Mouse (Mus musculus): Measurements from ENCODE around the gene Plekha8. TPM values are rescaled to one million over a fixed set of nuclear protein-coding genes. Genes with fewer than 3 reads are reported as not detected.

The Plekha8 gene
- total RNA-seq, 1 experiment, result 19.1 TPM

DNA sequence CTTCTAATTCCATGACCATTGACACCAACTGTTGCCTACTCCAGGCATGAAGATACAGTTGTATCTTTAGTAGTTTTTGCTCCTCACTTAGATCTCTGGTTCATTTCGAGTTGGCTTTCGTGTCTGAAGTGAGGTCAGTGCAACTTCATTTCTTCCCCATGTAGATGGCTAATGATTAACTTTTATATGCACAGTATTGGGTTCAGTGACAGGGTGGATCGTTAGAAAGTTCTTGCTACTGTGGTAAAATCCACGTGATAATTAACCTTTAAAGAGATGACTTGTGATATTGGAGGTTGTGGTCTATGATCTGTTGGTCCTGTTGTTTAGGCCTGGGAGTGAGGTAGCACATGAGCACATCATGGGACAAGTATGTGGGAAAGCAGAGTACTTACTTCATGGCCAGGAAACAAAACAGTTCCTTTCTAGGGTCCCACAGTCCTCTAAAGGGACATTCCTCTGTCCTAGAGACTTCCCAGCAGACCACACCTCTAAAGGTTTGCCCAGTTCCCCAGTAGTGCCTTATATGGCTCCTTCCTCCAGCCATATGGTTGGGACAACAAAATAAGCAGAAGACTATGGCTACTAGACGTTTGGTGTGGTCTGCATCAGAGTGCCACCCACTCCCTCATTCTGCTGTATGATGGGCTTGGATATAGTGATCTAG lies 5.9 kb downstream of the Plekha8 start:
- no peaks in the 10 kb centered on the region for H3K4me1 ChIP-seq (ENCODE audit: control insufficient read depth in 2 of 2, insufficient read depth in 2 of 2, low read length in 2 of 2, poor library complexity in 1 of 2)
- H3K9me3 ChIP-seq (ENCODE audit: control insufficient read depth, insufficient read depth, low read depth, low read length), result no peaks in the 10 kb centered on the region
- in situ Hi-C loops (cut with MboI; ENCODE audit: low sequenced_read_pairs in 2 of 2, unreplicated experiment in 2 of 2), result no loop called here
- H3K27ac ChIP-seq (ENCODE audit: insufficient read depth, low read depth, low read length, poor library complexity, severe bottlenecking), result no peak overlapping the region
- H3K36me3 ChIP-seq (ENCODE audit: control insufficient read depth, insufficient read depth, low read length, poor library complexity, severe bottlenecking), result no peaks in the 10 kb centered on the region
- H3K4me3 ChIP-seq (ENCODE audit: insufficient read depth in 1 of 2, low read depth in 1 of 2, low read length in 2 of 2, poor library complexity in 1 of 2, severe bottlenecking in 1 of 2), result no peak overlapping the region
- no peak for TF ChIP-seq ZNF384 (IDR thresholded peaks at IDR 0.05; ENCODE audit: low read depth, low read length)
- TF ChIP-seq CHD2 (IDR thresholded peaks at IDR 0.05; ENCODE audit: low read depth, low read length), result no peak
- no peak for TF ChIP-seq ZC3H11A (IDR thresholded peaks at IDR 0.05; ENCODE audit: borderline replicate concordance, low read depth, low read length)
- TF ChIP-seq HCFC1 (IDR thresholded peaks at IDR 0.05; ENCODE audit: borderline replicate concordance, insufficient read depth, low read length), result no peak
- TF ChIP-seq MAFK (IDR thresholded peaks at IDR 0.05; ENCODE audit: insufficient read depth, low read depth, low read length), result no peak
- no peak overlapping the region for H3K9ac ChIP-seq (ENCODE audit: insufficient read depth, low read depth, low read length, poor library complexity, severe bottlenecking)
- no peak for DNase-seq (ENCODE audit: low read depth, low spot score)

GRCm38 (mm10) chr6:54602891-54603290 lies 8.0 kb downstream of the Plekha8 start:
- in situ Hi-C loops (cut with MboI; ENCODE audit: low sequenced_read_pairs in 2 of 2, unreplicated experiment in 2 of 2), result no loop called here
- Histone ChIP-seq H3K4me3 (ENCODE audit: insufficient read depth in 1 of 2, low read depth in 1 of 2, low read length in 2 of 2, poor library complexity in 1 of 2, severe bottlenecking in 1 of 2) (no peak overlapping the region), H3K27ac (ENCODE audit: insufficient read depth, low read depth, low read length, poor library complexity, severe bottlenecking) (no peak overlapping the region), H3K4me1 (ENCODE audit: control insufficient read depth in 2 of 2, insufficient read depth in 2 of 2, low read length in 2 of 2, poor library complexity in 1 of 2) (no peaks in the 10 kb centered on the region), H3K36me3 (ENCODE audit: control insufficient read depth, insufficient read depth, low read length, poor library complexity, severe bottlenecking) (no peaks in the 10 kb centered on the region), H3K9me3 (ENCODE audit: control insufficient read depth, insufficient read depth, low read depth, low read length) (no peaks in the 10 kb centered on the region), H3K9ac (ENCODE audit: insufficient read depth, low read depth, low read length, poor library complexity, severe bottlenecking) (no peak overlapping the region)
- TF ChIP-seq HCFC1 (IDR thresholded peaks at IDR 0.05; ENCODE audit: borderline replicate concordance, insufficient read depth, low read length), result no peak
- TF ChIP-seq MAFK (IDR thresholded peaks at IDR 0.05; ENCODE audit: insufficient read depth, low read depth, low read length), result no peak
- TF ChIP-seq CHD2 (IDR thresholded peaks at IDR 0.05; ENCODE audit: low read depth, low read length), result no peak
- TF ChIP-seq ZNF384 (IDR thresholded peaks at IDR 0.05; ENCODE audit: low read depth, low read length), result no peak
- TF ChIP-seq ZC3H11A (IDR thresholded peaks at IDR 0.05; ENCODE audit: borderline replicate concordance, low read depth, low read length), result no peak
- no peak for DNase-seq (ENCODE audit: low read depth, low spot score)

DNA sequence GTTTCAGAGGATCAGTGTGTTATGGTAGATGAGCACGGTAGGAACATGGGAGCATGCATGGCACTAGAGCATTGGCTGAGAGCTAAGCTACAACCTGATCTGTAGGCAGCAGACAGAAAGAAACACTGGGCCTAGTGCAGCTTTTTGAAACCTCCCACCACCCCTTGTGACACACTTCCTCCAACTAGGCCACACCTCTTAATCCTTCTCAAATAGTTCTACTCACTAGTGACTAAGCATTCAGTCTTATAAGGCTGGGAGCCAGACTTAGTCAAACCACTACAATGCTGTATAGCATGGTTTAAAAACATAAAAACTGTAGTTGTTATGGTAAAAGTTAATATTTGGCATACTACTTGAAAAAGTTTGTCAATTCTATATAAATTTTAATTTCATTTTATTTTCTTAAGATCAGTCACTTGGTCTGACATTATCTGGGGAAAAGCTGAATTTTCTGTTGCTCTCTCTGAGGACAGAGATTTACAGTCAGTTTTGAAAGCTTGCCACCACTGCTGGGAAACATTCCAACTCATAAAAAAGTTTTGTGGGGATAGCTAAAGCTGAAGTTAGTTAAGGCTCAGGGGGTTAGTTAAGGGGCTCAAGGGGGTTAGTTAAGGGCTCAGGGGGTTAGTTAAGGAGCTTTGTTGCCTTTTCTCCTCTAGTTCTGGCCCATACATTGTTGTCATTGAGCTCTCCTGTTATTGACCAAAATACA lies 9.2 kb downstream of the Plekha8 start:
- Histone ChIP-seq H3K4me1 (ENCODE audit: control insufficient read depth in 2 of 2, insufficient read depth in 2 of 2, low read length in 2 of 2, poor library complexity in 1 of 2) (no peaks in the 10 kb centered on the region), H3K36me3 (ENCODE audit: control insufficient read depth, insufficient read depth, low read length, poor library complexity, severe bottlenecking) (no peaks in the 10 kb centered on the region), H3K9me3 (ENCODE audit: control insufficient read depth, insufficient read depth, low read depth, low read length) (no peaks in the 10 kb centered on the region), H3K9ac (ENCODE audit: insufficient read depth, low read depth, low read length, poor library complexity, severe bottlenecking) (no peak overlapping the region), H3K4me3 (ENCODE audit: insufficient read depth in 1 of 2, low read depth in 1 of 2, low read length in 2 of 2, poor library complexity in 1 of 2, severe bottlenecking in 1 of 2) (no peak overlapping the region), H3K27ac (ENCODE audit: insufficient read depth, low read depth, low read length, poor library complexity, severe bottlenecking) (no peak overlapping the region)
- in situ Hi-C loops (cut with MboI; ENCODE audit: low sequenced_read_pairs in 2 of 2, unreplicated experiment in 2 of 2), result no loop called here
- TF ChIP-seq MAFK (IDR thresholded peaks at IDR 0.05; ENCODE audit: insufficient read depth, low read depth, low read length) (no peak), ZNF384 (IDR thresholded peaks at IDR 0.05; ENCODE audit: low read depth, low read length) (no peak), ZC3H11A (IDR thresholded peaks at IDR 0.05; ENCODE audit: borderline replicate concordance, low read depth, low read length) (no peak), HCFC1 (IDR thresholded peaks at IDR 0.05; ENCODE audit: borderline replicate concordance, insufficient read depth, low read length) (no peak), CHD2 (IDR thresholded peaks at IDR 0.05; ENCODE audit: low read depth, low read length) (no peak)
- DNase-seq (ENCODE audit: low read depth, low spot score), result no peak

DNA sequence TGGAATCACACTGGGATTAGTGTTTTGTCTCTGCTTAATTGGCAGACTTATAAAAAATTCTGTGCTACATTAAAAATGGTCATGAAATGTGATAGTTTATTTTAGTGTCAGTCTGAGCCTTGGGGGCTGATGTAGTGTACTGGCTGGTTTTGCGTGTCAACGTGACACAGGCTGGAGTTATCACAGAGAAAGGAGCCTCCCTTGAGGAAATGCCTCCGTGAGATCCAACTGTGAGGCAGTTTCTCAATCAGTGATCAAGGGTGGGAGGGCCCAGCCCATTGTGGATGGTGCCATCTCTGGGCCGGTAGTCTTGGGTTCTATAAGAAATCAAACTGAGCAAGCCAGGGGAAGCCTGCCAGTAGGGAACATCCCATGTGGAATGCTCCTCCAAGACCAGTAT lies 11.3 kb downstream of the Plekha8 start:
- H3K4me3 ChIP-seq (ENCODE audit: insufficient read depth in 1 of 2, low read depth in 1 of 2, low read length in 2 of 2, poor library complexity in 1 of 2, severe bottlenecking in 1 of 2), result no peak overlapping the region
- in situ Hi-C loops (cut with MboI; ENCODE audit: low sequenced_read_pairs in 2 of 2, unreplicated experiment in 2 of 2), result no loop called here
- no peak for DNase-seq (ENCODE audit: low read depth, low spot score)

More for the DNA sequence above, 11.3 kb downstream of the Plekha8 start:
- Histone ChIP-seq H3K36me3 (ENCODE audit: control insufficient read depth, insufficient read depth, low read length, poor library complexity, severe bottlenecking) (no peaks in the 10 kb centered on the region), H3K9me3 (ENCODE audit: control insufficient read depth, insufficient read depth, low read depth, low read length) (no peaks in the 10 kb centered on the region), H3K27ac (ENCODE audit: insufficient read depth, low read depth, low read length, poor library complexity, severe bottlenecking) (no peak overlapping the region), H3K4me1 (ENCODE audit: control insufficient read depth in 2 of 2, insufficient read depth in 2 of 2, low read length in 2 of 2, poor library complexity in 1 of 2) (no peaks in the 10 kb centered on the region), H3K9ac (ENCODE audit: insufficient read depth, low read depth, low read length, poor library complexity, severe bottlenecking) (no peak overlapping the region)
- TF ChIP-seq MAFK (IDR thresholded peaks at IDR 0.05; ENCODE audit: insufficient read depth, low read depth, low read length), result no peak
- TF ChIP-seq ZNF384 (IDR thresholded peaks at IDR 0.05; ENCODE audit: low read depth, low read length), result no peak
